Mouse (Mus musculus) adrenal gland, adult 18-20 months (tissue): ENCODE data around the gene Ergic3. TPM values are rescaled to one million over a fixed set of nuclear protein-coding genes. Genes with fewer than 3 reads are reported as not detected.

Source experiments
- DNase-seq, 2 experiments: peaks; one replicate each; pipeline ENCODE4 v3.0.0; 2021 to 2022; ENCODE audit warnings: low spot score in 2 of 2
- long read RNA-seq, 2 experiments: library from polyadenylated mRNA; stranded (forward); transcript quantifications; one replicate each; pipeline ENCODE4 v2.0.0; 2021
- total RNA-seq, 2 experiments: library from RNA; stranded (reverse); gene quantifications; 1 replicate in 1 of 2; 2 replicates in 1 of 2; pipeline ENCODE4 v1.2.3; 2021

The Ergic3 gene
- 100 to 1,000 TPM; 215 to 227 TPM for total RNA-seq
- long read RNA-seq, experiment 1, transcript Ergic3-201 (13 exons, 1,377 nt), result major isoform, 129 of 146 reads
- long read RNA-seq, experiment 1, partial matches to known transcripts, result 3 of 146 reads
- long read RNA-seq, experiment 1, other reads (novel, unspliced or antisense), result 14 of 146 reads
- long read RNA-seq, experiment 2, transcript Ergic3-201 (13 exons, 1,377 nt), result major isoform, 338 of 381 reads
- long read RNA-seq, experiment 2, partial matches to known transcripts, result 19 of 381 reads
- long read RNA-seq, experiment 2, other reads (novel, unspliced or antisense), result 24 of 381 reads

GRCm38 (mm10) chr2:156007888-156008532, at the start of gene Ergic3, which contains the start of gene 6430550D23Rik:
TSS of gene Ergic3 (plus strand) at chr2:156008045.
TSS of gene 6430550D23Rik (minus strand) at chr2:156007977.
- peak; percentile 95 to 96 for DNase-seq

GRCm38 (mm10) chr2:155959981-155960380, 47.9 kb upstream of the Ergic3 start:
- DNase-seq, result no peak

- DNase-seq, result no peak
These were observed 46.0 kb upstream of the Ergic3 start for GRCm38 (mm10) chr2:155961862-155962261.

- no peak for DNase-seq
These were observed 44.9 kb upstream of the Ergic3 start for GRCm38 (mm10) chr2:155962991-155963390.

GRCm38 (mm10) chr2:155973348-155973747, 34.5 kb upstream of the Ergic3 start:
- no peak for DNase-seq

- DNase-seq, result no peak
These were observed 33.6 kb upstream of the Ergic3 start for GRCm38 (mm10) chr2:155974087-155974731.

- no peak for DNase-seq
These were observed 28.4 kb upstream of the Ergic3 start for GRCm38 (mm10) chr2:155979328-155979991.

GRCm38 (mm10) chr2:155985776-155986175, 22.1 kb upstream of the Ergic3 start:
- DNase-seq, result no peak

GRCm38 (mm10) chr2:155987131-155987530, 20.7 kb upstream of the Ergic3 start:
- no peak for DNase-seq

GRCm38 (mm10) chr2:155989085-155989484, 18.8 kb upstream of the Ergic3 start:
- DNase-seq, result no peak

- no peak for DNase-seq
These were observed 16.7 kb upstream of the Ergic3 start for GRCm38 (mm10) chr2:155991151-155991550.

- DNase-seq, result no peak
These were observed 16.0 kb upstream of the Ergic3 start for GRCm38 (mm10) chr2:155991863-155992321.

- DNase-seq, result no peak
These were observed 2.5 kb upstream of the Ergic3 start for GRCm38 (mm10) chr2:156005393-156005792.

GRCm38 (mm10) chr2:156018106-156018505, 10.3 kb downstream of the Ergic3 start:
- DNase-seq, result no peak

GRCm38 (mm10) chr2:156021219-156021618, 13.4 kb downstream of the Ergic3 start:
- no peak for DNase-seq

- no peak for DNase-seq
These were observed 13.9 kb downstream of the Ergic3 start for GRCm38 (mm10) chr2:156021765-156022164.

- DNase-seq, result no peak
These were observed 17.6 kb downstream of the Ergic3 start for GRCm38 (mm10) chr2:156025482-156025881.

- no peak for DNase-seq
These were observed 31.5 kb downstream of the Ergic3 start for GRCm38 (mm10) chr2:156039390-156039789.

GRCm38 (mm10) chr2:156042903-156043302, 35.1 kb downstream of the Ergic3 start:
- DNase-seq, result no peak

- no peak for DNase-seq
These were observed 40.1 kb downstream of the Ergic3 start for GRCm38 (mm10) chr2:156047929-156048328.

- DNase-seq, result no peak
These were observed 45.0 kb downstream of the Ergic3 start, which contains the start of gene Fer1l4 for GRCm38 (mm10) chr2:156052816-156053215. TSS of gene Fer1l4 (minus strand) at chr2:156052947.
